ENCODE assay signal across 8 mouse cellular contexts in the genomic region with DNA sequence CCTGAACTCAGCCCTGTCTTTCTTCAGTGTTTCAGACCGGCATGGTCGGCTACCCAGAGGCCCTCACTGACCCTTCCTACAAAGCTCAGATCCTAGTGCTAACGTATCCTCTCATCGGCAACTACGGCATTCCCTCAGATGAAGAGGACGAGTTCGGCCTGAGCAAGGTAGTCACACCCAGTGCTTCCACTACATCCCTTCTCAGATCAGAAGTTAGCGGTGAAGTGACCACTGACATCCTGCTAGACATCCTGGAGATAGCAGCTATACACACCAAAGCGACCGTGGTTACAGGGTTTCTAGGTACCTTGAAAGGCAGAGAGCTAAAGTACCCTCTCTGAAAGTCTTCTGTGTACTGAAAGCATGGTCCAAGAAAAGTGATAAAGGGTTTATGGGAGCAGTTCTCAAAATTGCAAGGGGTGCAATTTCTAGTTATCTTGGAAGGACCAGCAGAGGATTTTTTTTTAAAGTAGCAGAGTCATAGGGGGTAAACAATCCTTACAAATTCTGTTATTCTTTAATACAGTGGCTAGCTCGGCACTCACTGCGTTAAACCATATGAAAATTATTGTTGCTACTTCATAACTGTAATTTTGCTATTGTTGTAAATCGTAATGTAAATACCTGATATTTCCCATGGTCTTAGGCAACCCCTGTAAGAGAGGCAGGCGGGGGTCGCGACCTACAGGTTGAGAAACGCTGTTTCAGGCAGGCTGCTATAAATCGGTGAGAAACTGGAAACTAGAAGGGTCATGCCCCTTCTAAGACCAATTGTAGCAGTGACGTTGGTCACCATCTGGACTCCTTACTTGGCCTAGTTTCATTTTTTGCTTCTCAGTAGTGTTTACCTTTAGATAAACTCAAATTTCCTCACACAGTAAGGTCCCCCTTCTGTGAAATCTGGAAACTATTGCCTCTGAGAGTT. TPM values are rescaled to one million over a fixed set of nuclear protein-coding genes. Genes with fewer than 3 reads are reported as not detected.
DNase-seq lines count a peak whose midpoint lies in the region; ATAC-seq lines count a peak whose summit lies in the region.

No protein-coding gene starts in this region.

- no peaks in the 10 kb centered on the region for H3K9me3 ChIP-seq in lung, embryonic 15.5 days
- H3K9me3 ChIP-seq in hindbrain, embryonic 16.5 days (ENCODE audit: control insufficient read depth, low read length) = no peaks in the 10 kb centered on the region
- H3K9me3 ChIP-seq in midbrain, embryonic 11.5 days (ENCODE audit: control insufficient read depth, low read length) = no peaks in the 10 kb centered on the region

- WGBS in lung, embryonic 15.5 days = 13% methylated on average over 19 of the region's 19 CpGs
- 20% methylated on average over 19 of the region's 19 CpGs for WGBS in hindbrain, embryonic 16.5 days
- WGBS in midbrain, embryonic 11.5 days = 20% methylated on average over 19 of the region's 19 CpGs

- peak overlapping the region; percentile 73; the same call in 1 of the 2 replicates for H3K27ac ChIP-seq in lung, embryonic 15.5 days
- peak overlapping the region; percentile 80; the same call in 1 of the 2 replicates for H3K27ac ChIP-seq in hindbrain, embryonic 16.5 days (ENCODE audit: low read depth, low read length)
- H3K27ac ChIP-seq in midbrain, embryonic 11.5 days (ENCODE audit: low read depth, low read length) = no peak overlapping the region; the same call in 1 of the 2 replicates

- H3K27me3 ChIP-seq in lung, embryonic 15.5 days = no peaks in the 10 kb centered on the region
- no peaks in the 10 kb centered on the region for H3K27me3 ChIP-seq in hindbrain, embryonic 16.5 days (replicated peaks; ENCODE audit: control insufficient read depth, insufficient read depth, low read length)
- no peaks in the 10 kb centered on the region for H3K27me3 ChIP-seq in midbrain, embryonic 11.5 days (ENCODE audit: control insufficient read depth, insufficient read depth, low read length)

- peak overlapping the region; percentile 97 for H3K4me2 ChIP-seq in lung, embryonic 15.5 days
- H3K4me2 ChIP-seq in hindbrain, embryonic 16.5 days (ENCODE audit: low read length) = peak overlapping the region; percentile 97
- H3K4me2 ChIP-seq in midbrain, embryonic 11.5 days = peak overlapping the region; percentile 83

- peak overlapping the region; percentile 89 for H3K9ac ChIP-seq in lung, embryonic 15.5 days
- H3K9ac ChIP-seq in hindbrain, embryonic 16.5 days (ENCODE audit: low read depth, low read length) = peak overlapping the region; percentile 88
- H3K9ac ChIP-seq in midbrain, embryonic 11.5 days (ENCODE audit: low read length) = peak overlapping the region; percentile 79

- ATAC-seq in lung, embryonic 15.5 days (ENCODE audit: borderline replicate concordance, extremely low read depth, low FRiP score, low TSS enrichment) = no peak
- ATAC-seq in hindbrain, embryonic 16.5 days = peak; percentile 3; the same call in 1 of the 2 replicates
- ATAC-seq in midbrain, embryonic 11.5 days (ENCODE audit: low FRiP score) = no peak; the same call in 1 of the 2 replicates

- H3K4me3 ChIP-seq in lung, embryonic 15.5 days = peak overlapping the region; percentile 72
- peak overlapping the region; percentile 76 for H3K4me3 ChIP-seq in hindbrain, embryonic 16.5 days (ENCODE audit: low read length)
- H3K4me3 ChIP-seq in midbrain, embryonic 11.5 days (ENCODE audit: low read depth, low read length) = peak overlapping the region; percentile 55

- H3K4me1 ChIP-seq in lung, embryonic 15.5 days = peaks cover 15% of the 10 kb centered on the region
- H3K4me1 ChIP-seq in hindbrain, embryonic 16.5 days (ENCODE audit: control insufficient read depth, insufficient read depth, low read depth, low read length) = peaks cover 13% of the 10 kb centered on the region
- peaks cover 13% of the 10 kb centered on the region; the same call in 1 of the 2 replicates for H3K4me1 ChIP-seq in midbrain, embryonic 11.5 days (ENCODE audit: control insufficient read depth, insufficient read depth, low read length)

- H3K36me3 ChIP-seq in lung, embryonic 15.5 days = peaks cover 29% of the 10 kb centered on the region
- peaks cover 6% of the 10 kb centered on the region for H3K36me3 ChIP-seq in hindbrain, embryonic 16.5 days (ENCODE audit: control insufficient read depth, insufficient read depth, low read length)
- H3K36me3 ChIP-seq in midbrain, embryonic 11.5 days (ENCODE audit: control insufficient read depth, insufficient read depth, low read length) = peaks cover 6% of the 10 kb centered on the region

- no peak for DNase-seq in lung, postnatal 14 days
- DNase-seq in embryo, embryonic 10.5 days (ENCODE audit: low spot score) = peak; percentile 65
- peak; percentile 95 for DNase-seq in midbrain, embryonic 11.5 days (ENCODE audit: low spot score, missing footprints)
- no peak for DNase-seq in frontal cortex, postnatal 36 days (ENCODE audit: low spot score in 2 of 2)
- no peak for DNase-seq in gastrocnemius, postnatal 4 days (ENCODE audit: low spot score in 2 of 2)
- no peak for DNase-seq in thymus, postnatal 10 days (ENCODE audit: low spot score in 2 of 2)

RNA-seq across cellular contexts. Expression of a gene that starts 0.9 kb away (rescaled TPM):
- 27.5 and 29.6 TPM in 2 replicates for polyA plus RNA-seq in lung, embryonic 15.5 days (2015; fragmentation: Nextera tagmentation; extraction: Ambion mirVana)
- 11.6 and 16.8 TPM in 2 replicates for polyA plus RNA-seq in hindbrain, embryonic 16.5 days (2015; fragmentation: Nextera tagmentation; extraction: Ambion mirVana)
- 20.5 and 22.2 TPM in 2 replicates for polyA plus RNA-seq in midbrain, embryonic 11.5 days (2014; fragmentation: Nextera tagmentation; extraction: Ambion mirVana)
- total RNA-seq in gastrocnemius, postnatal 4 days (2021) = 10 to 100 TPM; 40.4 to 41.0 TPM

RNA-seq across cellular contexts. Expression of a gene that starts 6.8 kb away (rescaled TPM):
- 7.8 and 8.1 TPM in 2 replicates for polyA plus RNA-seq in lung, embryonic 15.5 days (2015; fragmentation: Nextera tagmentation; extraction: Ambion mirVana)
- polyA plus RNA-seq in hindbrain, embryonic 16.5 days (2015; fragmentation: Nextera tagmentation; extraction: Ambion mirVana) = 30.1 and 31.6 TPM in 2 replicates
- 7.3 and 8.3 TPM in 2 replicates for polyA plus RNA-seq in midbrain, embryonic 11.5 days (2014; fragmentation: Nextera tagmentation; extraction: Ambion mirVana)
- 10 to 100 TPM in 1 of 2 experiments, 1 to 10 TPM in 1; 8.2 to 13.8 TPM for total RNA-seq in gastrocnemius, postnatal 4 days (2021)

RNA-seq across cellular contexts. Expression of a gene that starts 7.4 kb away (rescaled TPM):
- 149 and 154 TPM in 2 replicates for polyA plus RNA-seq in lung, embryonic 15.5 days (2015; fragmentation: Nextera tagmentation; extraction: Ambion mirVana)
- 174 and 195 TPM in 2 replicates for polyA plus RNA-seq in hindbrain, embryonic 16.5 days (2015; fragmentation: Nextera tagmentation; extraction: Ambion mirVana)
- 105 and 107 TPM in 2 replicates for polyA plus RNA-seq in midbrain, embryonic 11.5 days (2014; fragmentation: Nextera tagmentation; extraction: Ambion mirVana)
- total RNA-seq in gastrocnemius, postnatal 4 days (2021) = 100 to 1,000 TPM in 1 of 2 experiments, 10 to 100 TPM in 1; 92.4 to 102 TPM

RNA-seq across cellular contexts. Expression of a gene that starts 50.6 kb away (rescaled TPM):
- polyA plus RNA-seq in lung, embryonic 15.5 days (2015; fragmentation: Nextera tagmentation; extraction: Ambion mirVana) = not detected in 2 replicates
- not detected in 2 replicates for polyA plus RNA-seq in hindbrain, embryonic 16.5 days (2015; fragmentation: Nextera tagmentation; extraction: Ambion mirVana)
- polyA plus RNA-seq in midbrain, embryonic 11.5 days (2014; fragmentation: Nextera tagmentation; extraction: Ambion mirVana) = not detected in 2 replicates
- total RNA-seq in gastrocnemius, postnatal 4 days (2021) = not detected

RNA-seq across cellular contexts. Expression of a gene that starts 52.6 kb away (rescaled TPM):
- polyA plus RNA-seq in lung, embryonic 15.5 days (2015; fragmentation: Nextera tagmentation; extraction: Ambion mirVana) = 0.25 and 0.29 TPM in 2 replicates
- 44.3 and 52.7 TPM in 2 replicates for polyA plus RNA-seq in hindbrain, embryonic 16.5 days (2015; fragmentation: Nextera tagmentation; extraction: Ambion mirVana)
- 6.9 and 7.2 TPM in 2 replicates for polyA plus RNA-seq in midbrain, embryonic 11.5 days (2014; fragmentation: Nextera tagmentation; extraction: Ambion mirVana)
- total RNA-seq in gastrocnemius, postnatal 4 days (2021) = not detected

Comparison
In these comparisons a context has a peak if more than half of its experiments do, and no peak if none do; other contexts are left out.
1. DNase-seq: peak in embryo, embryonic 10.5 days (single experiment) and midbrain, embryonic 11.5 days (single experiment); none in lung, postnatal 14 days (single experiment), frontal cortex, postnatal 36 days (0 of 2), gastrocnemius, postnatal 4 days (0 of 2) and thymus, postnatal 10 days (0 of 2).
2. Peak in every context shown above with its lines, with median percentiles within 50 percentile points of each other: H3K4me2 ChIP-seq, H3K4me3 ChIP-seq and H3K9ac ChIP-seq.